8 mouse cellular contexts compared by ENCODE assay signal in the genomic region with DNA sequence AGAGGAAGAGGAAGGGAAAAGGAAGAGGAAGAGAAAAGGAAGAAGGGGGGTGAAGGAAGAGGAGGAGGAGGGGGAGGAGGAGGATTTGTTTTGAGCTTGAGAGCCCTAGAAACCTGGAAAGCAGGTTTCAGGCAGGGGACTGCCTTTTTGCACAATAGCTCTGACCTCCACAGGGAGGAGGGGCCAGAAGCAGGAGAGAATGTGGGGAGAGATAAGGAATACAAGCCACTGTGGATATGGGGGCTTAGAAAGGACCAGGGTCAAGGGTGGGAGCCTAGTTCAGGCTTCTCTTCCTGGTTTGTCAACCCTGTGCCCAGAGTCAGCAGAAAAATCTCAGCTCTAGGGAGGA. TPM values are rescaled to one million over a fixed set of nuclear protein-coding genes. Genes with fewer than 3 reads are reported as not detected.
DNase-seq lines count a peak whose midpoint lies in the region; ATAC-seq and TF ChIP-seq lines count a peak whose summit lies in the region.

No protein-coding gene starts in this region.

- H3K36me3 ChIP-seq in liver, adult 2 months (ENCODE audit: control insufficient read depth, insufficient read depth, low read length) = no peaks in the 10 kb centered on the region
- H3K36me3 ChIP-seq in forebrain, embryonic 10.5 days (replicated peaks) = no peaks in the 10 kb centered on the region
- H3K36me3 ChIP-seq in limb, embryonic 12.5 days = no peaks in the 10 kb centered on the region
- no peaks in the 10 kb centered on the region for H3K36me3 ChIP-seq in stomach, embryonic 14.5 days (ENCODE audit: control insufficient read depth, insufficient read depth, low read length)

- peak overlapping the region; percentile 61 for H3K4me2 ChIP-seq in limb, embryonic 12.5 days
- H3K4me2 ChIP-seq in stomach, embryonic 14.5 days (replicated peaks; ENCODE audit: low read depth, low read length) = peak overlapping the region; percentile 45

- TF ChIP-seq POLR2A in liver, adult 2 months (IDR thresholded peaks at IDR 0.05; ENCODE audit: extremely low read depth, insufficient read depth, low read length) = no peak

- no peaks in the 10 kb centered on the region for H3K9me3 ChIP-seq in forebrain, embryonic 10.5 days
- no peaks in the 10 kb centered on the region for H3K9me3 ChIP-seq in limb, embryonic 12.5 days
- H3K9me3 ChIP-seq in stomach, embryonic 14.5 days (ENCODE audit: control insufficient read depth, low read depth, low read length) = no peaks in the 10 kb centered on the region

- H3K79me2 ChIP-seq in liver, adult 2 months (ENCODE audit: control insufficient read depth, insufficient read depth, low read length) = no peaks in the 10 kb centered on the region

- ATAC-seq in limb, embryonic 12.5 days (ENCODE audit: insufficient number of reproducible peaks, insufficient read depth, low FRiP score, low TSS enrichment, low read depth) = no peak
- no peak for ATAC-seq in stomach, embryonic 14.5 days (ENCODE audit: insufficient number of reproducible peaks, insufficient read depth, low FRiP score, low read depth)

- no peaks in the 10 kb centered on the region for H3K27me3 ChIP-seq in liver, adult 2 months (ENCODE audit: control insufficient read depth, insufficient read depth, low read length)
- H3K27me3 ChIP-seq in forebrain, embryonic 10.5 days (ENCODE audit: poor library complexity, severe bottlenecking) = peaks cover 6% of the 10 kb centered on the region; the same call in 1 of the 2 replicates
- H3K27me3 ChIP-seq in limb, embryonic 12.5 days = no peaks in the 10 kb centered on the region
- no peaks in the 10 kb centered on the region for H3K27me3 ChIP-seq in stomach, embryonic 14.5 days (ENCODE audit: control insufficient read depth, insufficient read depth, low read length)

- no peak overlapping the region for H3K9ac ChIP-seq in liver, adult 2 months (ENCODE audit: low read depth, low read length)
- peak overlapping the region; percentile 28; the same call in 1 of the 2 replicates for H3K9ac ChIP-seq in limb, embryonic 12.5 days (replicated peaks)
- no peak overlapping the region for H3K9ac ChIP-seq in stomach, embryonic 14.5 days (replicated peaks; ENCODE audit: low read depth, low read length)

- no peak for TF ChIP-seq CTCF in liver, adult 2 months (IDR thresholded peaks at IDR 0.05; ENCODE audit: low read depth, low read length)

- peaks cover 7% of the 10 kb centered on the region for H3K4me1 ChIP-seq in liver, adult 2 months (ENCODE audit: control insufficient read depth, insufficient read depth, low read length)
- peaks cover 84% of the 10 kb centered on the region for H3K4me1 ChIP-seq in forebrain, embryonic 10.5 days
- peaks cover 79% of the 10 kb centered on the region for H3K4me1 ChIP-seq in limb, embryonic 12.5 days (replicated peaks)
- H3K4me1 ChIP-seq in stomach, embryonic 14.5 days (ENCODE audit: control insufficient read depth, insufficient read depth, low read length) = peaks cover 42% of the 10 kb centered on the region

- H3K27ac ChIP-seq in liver, adult 2 months (replicated peaks; ENCODE audit: insufficient read depth, low read depth, low read length) = 0 out of 2 replicates have a peak overlapping the region, but pooled peaks have one; percentile 12
- peak overlapping the region; percentile 87 for H3K27ac ChIP-seq in forebrain, embryonic 10.5 days
- peak overlapping the region; percentile 87 for H3K27ac ChIP-seq in limb, embryonic 12.5 days
- H3K27ac ChIP-seq in stomach, embryonic 14.5 days (ENCODE audit: low read length) = peak overlapping the region; percentile 86

- H3K4me3 ChIP-seq in liver, adult 2 months (ENCODE audit: insufficient read depth, low read depth, low read length) = no peak overlapping the region
- peak overlapping the region; percentile 47 for H3K4me3 ChIP-seq in forebrain, embryonic 10.5 days
- no peak overlapping the region for H3K4me3 ChIP-seq in limb, embryonic 12.5 days (replicated peaks)
- no peak overlapping the region for H3K4me3 ChIP-seq in stomach, embryonic 14.5 days (ENCODE audit: low read depth, low read length)

- no peak for DNase-seq in liver, adult 2 months (ENCODE audit: extremely low read depth, low read depth, low spot score)
- DNase-seq in liver = no peak
- no peak for DNase-seq in forebrain, embryonic 10.5 days (ENCODE audit: extremely low spot score, low spot score)
- DNase-seq in left cerebral cortex, adult 8-10 months (ENCODE audit: low spot score in 2 of 2) = no peak
- DNase-seq in frontal cortex, postnatal 10 days (ENCODE audit: low spot score in 2 of 2) = no peak
- DNase-seq in cerebellum, postnatal 25 days = no peak

RNA-seq across cellular contexts. Expression of a gene that starts 21.6 kb away (rescaled TPM):
- 7.3 and 9.9 TPM in 2 replicates for total RNA-seq in liver, adult 2 months (2014; rRNA removed)
- 17.7 and 20.0 TPM in 2 replicates for polyA plus RNA-seq in liver, adult 2 months (2012; rRNA removed)
- polyA plus RNA-seq in forebrain, embryonic 10.5 days (2016; fragmentation: Nextera tagmentation; extraction: Ambion mirVana) = 16.6 and 19.3 TPM in 2 replicates
- polyA plus RNA-seq in limb, embryonic 12.5 days (2016; fragmentation: Nextera tagmentation; extraction: Ambion mirVana) = 17.3 and 21.5 TPM in 2 replicates
- polyA plus RNA-seq in stomach, embryonic 14.5 days (2014; fragmentation: Nextera tagmentation; extraction: Ambion mirVana) = 22.3 and 23.5 TPM in 2 replicates
- total RNA-seq in left cerebral cortex, adult 8-10 months (2022) = 100 to 1,000 TPM; 103 to 108 (median 104) TPM

RNA-seq across cellular contexts. Expression of a gene that starts 49.9 kb away (rescaled TPM):
- 21.9 and 25.1 TPM in 2 replicates for total RNA-seq in liver, adult 2 months (2014; rRNA removed)
- 8.7 and 12.7 TPM in 2 replicates for polyA plus RNA-seq in liver, adult 2 months (2012; rRNA removed)
- 196 and 201 TPM in 2 replicates for polyA plus RNA-seq in forebrain, embryonic 10.5 days (2016; fragmentation: Nextera tagmentation; extraction: Ambion mirVana)
- 167 and 173 TPM in 2 replicates for polyA plus RNA-seq in limb, embryonic 12.5 days (2016; fragmentation: Nextera tagmentation; extraction: Ambion mirVana)
- 89.4 and 98.7 TPM in 2 replicates for polyA plus RNA-seq in stomach, embryonic 14.5 days (2014; fragmentation: Nextera tagmentation; extraction: Ambion mirVana)
- 100 to 1,000 TPM in 3 of 4 experiments, 10 to 100 TPM in 1; 94.2 to 133 (median 116) TPM for total RNA-seq in left cerebral cortex, adult 8-10 months (2022)

RNA-seq across cellular contexts. Expression of a gene that starts 50.1 kb away (rescaled TPM):
- total RNA-seq in liver, adult 2 months (2014; rRNA removed) = 33.8 and 34.6 TPM in 2 replicates
- polyA plus RNA-seq in liver, adult 2 months (2012; rRNA removed) = 13.9 and 15.1 TPM in 2 replicates
- polyA plus RNA-seq in forebrain, embryonic 10.5 days (2016; fragmentation: Nextera tagmentation; extraction: Ambion mirVana) = 16.6 and 17.9 TPM in 2 replicates
- polyA plus RNA-seq in limb, embryonic 12.5 days (2016; fragmentation: Nextera tagmentation; extraction: Ambion mirVana) = 18.3 and 25.2 TPM in 2 replicates
- polyA plus RNA-seq in stomach, embryonic 14.5 days (2014; fragmentation: Nextera tagmentation; extraction: Ambion mirVana) = 19.3 and 20.8 TPM in 2 replicates
- 1 to 10 TPM; 4.3 to 5.6 (median 4.8) TPM for total RNA-seq in left cerebral cortex, adult 8-10 months (2022)

Comparison
In these comparisons a context has a peak if more than half of its experiments do, and no peak if none do; other contexts are left out.
1. H3K27ac ChIP-seq: peak in every context shown above with its lines; median percentile 87 in forebrain, embryonic 10.5 days; 87 in limb, embryonic 12.5 days; 86 in stomach, embryonic 14.5 days; 12 in liver, adult 2 months.